Mouse (Mus musculus) bone marrow macrophage, adult 2 months (primary cell): ENCODE data around the gene 4930583I09Rik. TPM values are rescaled to one million over a fixed set of nuclear protein-coding genes. Genes with fewer than 3 reads are reported as not detected.

ENCODE experiments used
- H3K27ac ChIP-seq: 2 replicates; pipeline ENCODE4 v1.5.1; 2012; ENCODE audit warnings: low read depth, low read length; ENCODE audit not compliant: insufficient read depth
- H3K4me1 ChIP-seq: 2 replicates; pipeline ENCODE4 v1.6.1; 2012; ENCODE audit warnings: low read length; ENCODE audit not compliant: control insufficient read depth, insufficient read depth
- H3K4me3 ChIP-seq: 2 replicates; pipeline ENCODE4 v1.5.1; 2012; ENCODE audit warnings: mild to moderate bottlenecking, low read length, moderate library complexity; ENCODE audit not compliant: insufficient read depth
- CTCF ChIP-seq: IDR thresholded peaks from 2 replicates; pipeline ENCODE4 v1.5.1; 2012; ENCODE audit warnings: low read depth, mild to moderate bottlenecking, low read length, moderate library complexity
- POLR2A ChIP-seq: IDR thresholded peaks from 2 replicates; pipeline ENCODE4 v1.6.1; 2012; ENCODE audit warnings: mild to moderate bottlenecking, low read depth, low read length, borderline replicate concordance
- polyA plus RNA-seq: library from polyadenylated mRNA; stranded (reverse); fragments of >200 nt; gene quantifications from 2 replicates; pipeline ENCODE4 v1.2.4, GENCODE M21; 2012; ENCODE audit not compliant: missing spikeins, insufficient read depth, insufficient read length

Gene 4930583I09Rik
- polyA plus RNA-seq, 1 experiment: not detected

- TF ChIP-seq CTCF: no peak
- Histone ChIP-seq H3K27ac (no peak overlapping the region), H3K4me1 (no peaks in the 10 kb centered on the region), H3K4me3 (no peak overlapping the region)
These were observed 31.3 kb downstream of the 4930583I09Rik start for GRCm38 (mm10) chr17:64804375-64805124.

GRCm38 (mm10) chr17:64802956-64803275 lies 33.0 kb downstream of the 4930583I09Rik start:
- Histone ChIP-seq H3K27ac (no peak overlapping the region), H3K4me1 (no peaks in the 10 kb centered on the region), H3K4me3 (no peak overlapping the region)
- TF ChIP-seq POLR2A (no peak), CTCF (no peak)

- H3K4me1 ChIP-seq: no peaks in the 10 kb centered on the region
- TF ChIP-seq CTCF (no peak), POLR2A (no peak)
These were observed 33.5 kb downstream of the 4930583I09Rik start for GRCm38 (mm10) chr17:64802168-64802955.

GRCm38 (mm10) chr17:64792623-64793022 lies 43.2 kb downstream of the 4930583I09Rik start:
- Histone ChIP-seq H3K4me3 (no peak overlapping the region), H3K4me1 (no peaks in the 10 kb centered on the region), H3K27ac (no peak overlapping the region)
- TF ChIP-seq CTCF (no peak), POLR2A (no peak)

More at GRCm38 (mm10) chr17:64802168-64802955, 33.5 kb downstream of the 4930583I09Rik start:
- H3K27ac ChIP-seq: no peak overlapping the region
- no peak overlapping the region for H3K4me3 ChIP-seq

GRCm38 (mm10) chr17:64792076-64792475 lies 43.8 kb downstream of the 4930583I09Rik start:
- Histone ChIP-seq H3K4me3 (no peak overlapping the region), H3K27ac (no peak overlapping the region), H3K4me1 (no peaks in the 10 kb centered on the region)
- TF ChIP-seq POLR2A: no peak
- no peak for TF ChIP-seq CTCF

- Histone ChIP-seq H3K4me1 (no peaks in the 10 kb centered on the region), H3K27ac (no peak overlapping the region), H3K4me3 (no peak overlapping the region)
- TF ChIP-seq POLR2A (no peak), CTCF (no peak)
These were observed 46.7 kb downstream of the 4930583I09Rik start for GRCm38 (mm10) chr17:64789175-64789574.

- no peak for TF ChIP-seq CTCF
- TF ChIP-seq POLR2A: no peak
- H3K4me1 ChIP-seq: no peaks in the 10 kb centered on the region
- no peak overlapping the region for H3K4me3 ChIP-seq
- no peak overlapping the region for H3K27ac ChIP-seq
These were observed 47.6 kb downstream of the 4930583I09Rik start for GRCm38 (mm10) chr17:64788301-64788700.

GRCm38 (mm10) chr17:64785961-64786360 lies 49.9 kb downstream of the 4930583I09Rik start:
- Histone ChIP-seq H3K27ac (no peak overlapping the region), H3K4me1 (no peaks in the 10 kb centered on the region), H3K4me3 (no peak overlapping the region)
- TF ChIP-seq POLR2A (no peak), CTCF (no peak)

Other genes with a start within 250 kb of the 4930583I09Rik start
- gene Man2a1, start 235.3 kb downstream of the 4930583I09Rik start, polyA plus RNA-seq: 37.2 and 42.3 TPM in 2 replicates